Mouse (Mus musculus) adrenal gland (tissue): ENCODE data around the gene Smok2b.
"Not testable (repeated sequence)": the region's sequence is repeated elsewhere in the genome, so short reads cannot be mapped to it uniquely, and the experiment has no call there.

ENCODE experiments used
- intact Hi-C: fragments of 180-260 bp; cut with DNase I; formaldehyde crosslinking; loops from one replicate; pipeline ENCODE4 v1.15.1; 2025
- long read RNA-seq, 2 experiments: library from polyadenylated mRNA; unstranded; transcript quantifications; one replicate each; pipeline ENCODE4 v2.0.0; 2020; ENCODE audit warnings: borderline replicate concordance in 1 of 2; ENCODE audit not compliant: insufficient replicate concordance in 1 of 2

The Smok2b gene
- long read RNA-seq, experiment 1 = 0 reads
- long read RNA-seq, experiment 2 = 0 reads

DNA sequence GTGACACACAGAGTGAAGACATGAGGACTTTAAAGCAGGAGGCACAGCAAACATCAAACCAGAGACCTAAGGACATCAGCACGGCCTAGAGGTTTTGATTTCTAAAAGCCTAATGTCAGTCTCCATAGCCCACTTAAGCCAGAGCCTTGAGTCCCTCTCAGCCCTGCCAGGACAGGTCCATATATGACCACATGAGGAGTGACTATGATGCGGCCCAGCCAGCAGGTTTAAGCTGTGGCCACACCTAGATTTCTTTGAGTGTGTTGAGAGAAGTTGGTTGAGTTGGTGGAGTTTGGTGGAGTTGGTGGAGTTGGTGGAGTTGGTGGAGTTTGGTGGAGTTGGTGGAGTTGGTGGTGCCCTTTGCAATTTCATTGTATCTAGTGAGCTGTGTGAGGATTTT is at the start of gene Smok2b:
Smok2b (plus strand) TSS at position 301 of the 400 bp plus-strand sequence.
- intact Hi-C loops = not testable (repeated sequence)

DNA sequence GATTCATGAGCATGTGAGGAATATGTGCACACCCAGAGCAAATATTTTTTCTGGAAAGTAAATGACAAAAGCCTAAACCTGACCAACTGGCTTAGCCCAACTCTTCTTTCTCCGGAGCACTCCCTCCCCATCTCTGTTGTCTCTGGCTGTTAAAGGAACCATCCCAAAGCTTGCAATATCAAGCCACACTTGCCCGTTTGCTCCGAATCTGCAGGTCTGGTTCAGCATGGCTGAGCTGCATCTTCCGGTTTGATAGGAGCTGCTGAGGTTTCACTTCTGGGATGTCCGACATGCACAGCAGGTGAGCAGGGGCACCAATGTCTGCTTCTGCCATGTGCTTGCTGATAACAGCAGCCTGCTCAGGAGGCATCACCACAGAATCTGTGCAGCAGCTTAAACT is 49.6 kb upstream of the Smok2b start:
- intact Hi-C loops = not testable (repeated sequence)

DNA sequence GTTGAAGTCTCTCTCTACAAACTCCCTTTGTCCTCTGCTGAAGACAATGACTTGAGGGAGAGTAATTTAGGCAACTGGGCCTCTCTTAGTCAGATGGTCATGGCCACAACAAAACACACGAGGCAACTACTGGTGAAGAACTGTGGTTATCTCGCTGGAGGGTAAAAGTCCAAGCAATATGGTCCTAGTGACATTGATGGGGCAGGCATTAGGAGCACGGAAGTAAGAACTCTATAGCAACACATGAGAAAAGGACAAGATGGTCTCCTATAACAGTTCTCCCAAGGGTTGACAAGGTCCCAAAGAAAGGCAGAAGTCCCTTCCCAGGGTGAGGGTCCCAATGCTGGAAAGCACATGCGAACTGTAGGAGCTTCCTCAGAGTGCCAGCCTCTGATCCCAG is 47.3 kb upstream of the Smok2b start:
- intact Hi-C loops = not testable (repeated sequence)

DNA sequence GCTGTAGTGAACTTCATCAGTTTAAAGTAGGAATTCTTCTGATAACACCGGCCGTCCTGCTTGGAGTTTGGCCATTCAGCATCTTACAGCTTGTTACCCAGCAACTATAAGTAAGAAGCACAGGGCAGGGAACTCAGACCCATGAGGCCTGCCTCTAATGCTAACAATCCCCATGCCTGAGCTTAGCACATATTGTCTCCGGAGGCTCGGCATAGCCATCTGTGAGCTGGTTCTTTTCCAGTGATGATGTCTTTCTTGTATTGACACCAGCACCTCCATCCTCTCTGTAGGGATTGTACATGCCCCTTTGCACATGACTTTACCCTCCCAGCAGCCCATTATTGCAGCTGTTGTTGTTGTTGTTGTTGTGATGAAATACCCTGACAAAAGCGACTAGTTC is 45.5 kb upstream of the Smok2b start:
- intact Hi-C loops = not testable (repeated sequence)

DNA sequence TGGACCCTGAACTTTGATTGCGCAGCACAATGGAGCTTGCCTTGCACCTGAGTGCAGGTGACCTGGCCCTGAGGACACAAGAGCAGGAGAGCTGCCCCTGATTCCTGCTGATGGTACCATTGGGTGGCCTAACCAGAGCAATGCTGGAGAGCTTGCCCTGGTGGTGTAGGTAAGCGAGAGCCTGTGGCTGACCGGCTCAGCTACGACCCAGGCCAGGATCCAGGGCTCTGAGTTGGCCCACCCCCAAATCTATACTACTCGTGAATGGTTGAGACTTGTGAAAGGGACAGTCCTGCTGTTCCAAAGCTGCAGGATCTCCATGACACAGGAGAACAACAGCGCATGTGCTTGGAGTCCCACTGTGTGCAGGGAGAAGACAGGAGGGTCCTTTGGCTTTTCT is 43.5 kb upstream of the Smok2b start:
- intact Hi-C loops = not testable (repeated sequence)

DNA sequence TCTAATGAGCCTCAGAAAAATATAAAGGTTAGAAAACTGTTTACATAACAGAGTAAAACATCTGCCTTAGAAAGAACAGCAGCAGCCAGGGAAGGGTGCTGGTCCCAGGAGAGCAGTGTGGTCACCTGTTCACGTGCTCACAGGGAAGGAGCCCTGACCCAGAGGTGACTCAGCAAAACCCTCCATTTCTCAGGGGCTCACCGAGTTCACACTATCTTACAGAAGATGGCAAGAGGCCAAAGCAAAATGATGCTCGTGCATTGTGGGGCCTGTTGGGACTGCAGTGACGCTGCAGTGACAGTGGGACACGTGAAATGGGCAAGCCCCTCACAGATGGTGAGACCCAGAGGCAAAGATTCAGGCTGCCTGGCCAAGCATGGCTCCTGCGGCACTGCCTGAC is 42.4 kb upstream of the Smok2b start:
- intact Hi-C loops = not testable (repeated sequence)

DNA sequence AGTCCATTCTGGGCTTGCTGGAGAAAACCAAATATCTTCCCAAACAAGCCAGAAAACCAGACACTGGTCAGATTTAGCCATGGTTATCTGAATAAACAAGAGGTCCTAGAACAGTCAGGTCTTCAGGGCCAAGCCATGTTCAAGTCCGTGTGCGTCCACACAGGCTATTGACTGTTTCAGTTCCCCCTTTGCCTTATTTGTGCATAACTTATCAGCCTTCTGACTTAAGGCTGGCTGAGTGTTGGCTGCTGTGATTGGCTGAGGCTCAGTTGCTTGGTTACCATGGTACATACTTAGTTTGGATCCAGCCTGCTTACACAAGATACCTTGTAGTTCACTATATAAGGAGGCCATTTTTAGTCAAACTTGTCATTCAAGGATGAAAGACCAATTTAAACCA is 41.2 kb upstream of the Smok2b start:
- intact Hi-C loops = not testable (repeated sequence)

DNA sequence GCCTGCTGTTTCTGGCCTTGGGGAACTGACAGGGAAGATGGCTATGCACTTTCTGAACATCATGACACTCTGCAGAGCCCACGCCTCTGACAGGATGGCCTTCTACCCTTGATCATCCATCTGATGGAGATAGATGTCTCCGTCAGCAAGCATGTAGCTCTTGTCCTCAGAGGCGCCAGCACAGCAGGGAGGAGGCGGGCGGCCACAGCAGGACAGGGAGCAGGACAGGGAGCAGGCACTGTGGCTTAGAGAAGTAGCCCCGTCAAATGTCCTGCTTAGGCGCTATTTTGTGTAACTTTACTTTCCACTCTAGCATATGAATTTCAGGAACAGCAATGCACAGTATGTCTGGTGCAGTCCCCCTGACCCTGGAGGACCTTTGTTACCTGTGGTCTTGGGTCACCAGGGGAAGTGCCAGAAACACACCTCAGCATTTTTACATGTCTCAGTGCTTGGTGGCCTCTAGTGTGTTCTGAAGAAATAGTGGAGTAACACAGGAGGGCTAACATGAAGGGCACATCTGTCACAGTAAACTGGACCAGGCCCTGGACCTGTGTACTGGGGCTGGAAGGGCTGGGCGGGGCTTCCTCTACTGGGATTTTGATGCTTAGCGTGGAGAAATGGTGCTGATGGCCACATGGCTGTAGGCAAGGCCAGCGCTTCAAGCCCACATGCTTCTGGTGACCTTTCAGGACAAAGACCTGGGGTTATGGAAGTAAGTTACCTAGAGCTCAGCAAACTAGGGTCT is 39.0 kb upstream of the Smok2b start:
- intact Hi-C loops = not testable (repeated sequence)

DNA sequence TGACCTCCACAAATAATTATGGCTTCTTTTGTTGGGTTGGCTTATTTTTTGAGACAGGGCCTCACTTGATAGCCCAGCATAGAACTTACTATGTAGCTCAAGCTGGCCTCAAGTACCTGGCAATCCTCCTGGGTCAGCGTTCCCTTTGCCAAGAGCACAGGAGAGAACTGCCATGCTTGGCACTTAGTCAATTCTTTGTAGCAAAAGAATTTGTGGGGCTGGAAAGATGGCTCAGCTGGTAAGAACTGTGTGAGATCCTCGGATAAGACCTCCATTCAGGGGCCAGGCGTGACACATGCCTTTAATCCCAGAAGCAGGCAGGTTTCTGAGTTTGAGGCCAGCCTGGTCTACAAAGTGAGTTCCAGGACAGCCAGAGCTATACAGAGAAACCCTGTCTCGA is 33.6 kb upstream of the Smok2b start:
- intact Hi-C loops = not testable (repeated sequence)

DNA sequence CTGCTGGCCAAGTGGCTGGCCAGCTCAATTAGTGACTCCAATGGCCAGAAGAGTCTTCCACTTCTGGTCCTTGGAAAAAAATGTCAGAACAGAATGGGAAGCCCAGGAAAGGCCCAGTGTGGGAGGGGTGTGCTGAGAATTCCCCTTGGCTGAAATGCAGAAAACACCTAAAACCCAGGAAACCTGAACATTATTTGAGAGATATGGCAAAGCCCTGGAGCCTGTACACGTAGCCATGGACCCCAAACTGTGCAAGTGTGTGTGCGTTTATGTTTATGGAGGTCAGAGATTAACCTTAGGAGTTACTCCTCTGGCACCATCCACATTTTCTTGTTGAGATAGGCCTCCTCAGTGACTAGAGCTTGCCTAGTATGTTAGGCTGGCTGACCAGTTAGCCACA is 31.2 kb upstream of the Smok2b start:
- intact Hi-C loops = not testable (repeated sequence)

DNA sequence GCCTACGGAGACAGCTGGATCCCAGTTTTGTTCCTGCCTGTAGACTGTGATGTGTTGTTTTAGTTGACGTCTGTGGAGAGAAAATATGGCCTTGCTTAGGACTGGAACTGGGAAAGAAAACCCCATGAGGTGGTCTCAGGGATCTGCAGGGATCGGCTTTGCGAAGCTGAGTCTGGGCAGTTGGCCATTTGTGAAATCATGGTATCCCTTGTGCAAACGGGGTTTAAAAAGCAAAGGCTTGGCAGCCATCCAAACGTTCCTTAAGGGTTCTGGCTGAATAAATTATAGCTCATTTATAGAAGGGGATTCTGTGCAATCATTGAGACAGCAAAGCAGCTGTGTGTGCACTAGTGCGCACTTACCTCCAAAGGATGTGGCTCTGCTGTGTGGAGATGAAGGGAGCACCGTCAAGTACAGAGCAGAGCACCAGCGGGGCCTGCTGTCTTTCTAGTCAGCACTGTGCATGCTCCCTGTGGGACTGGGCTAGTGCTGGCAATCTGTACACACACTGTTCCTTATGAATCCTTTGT is 30.1 kb upstream of the Smok2b start:
- intact Hi-C loops = not testable (repeated sequence)

DNA sequence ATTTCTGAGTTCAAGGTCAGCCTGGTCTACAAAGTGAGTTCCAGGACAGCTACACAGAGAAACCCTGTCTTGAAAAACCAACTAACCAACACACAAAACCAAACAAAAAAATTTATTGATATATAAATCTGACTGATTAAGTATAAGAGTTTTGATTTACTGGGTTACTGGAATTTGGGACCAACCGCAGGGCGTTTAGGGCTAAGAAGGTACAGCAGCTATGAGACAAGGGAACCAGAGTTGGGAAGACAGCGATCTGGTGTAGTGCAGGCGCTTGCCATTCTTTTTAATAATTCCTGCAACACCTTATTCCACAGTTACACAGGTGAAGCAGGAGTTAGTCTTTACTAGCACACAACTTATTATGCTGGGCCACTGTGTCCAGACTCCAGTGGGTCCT is 28.5 kb upstream of the Smok2b start:
- intact Hi-C loops = not testable (repeated sequence)

DNA sequence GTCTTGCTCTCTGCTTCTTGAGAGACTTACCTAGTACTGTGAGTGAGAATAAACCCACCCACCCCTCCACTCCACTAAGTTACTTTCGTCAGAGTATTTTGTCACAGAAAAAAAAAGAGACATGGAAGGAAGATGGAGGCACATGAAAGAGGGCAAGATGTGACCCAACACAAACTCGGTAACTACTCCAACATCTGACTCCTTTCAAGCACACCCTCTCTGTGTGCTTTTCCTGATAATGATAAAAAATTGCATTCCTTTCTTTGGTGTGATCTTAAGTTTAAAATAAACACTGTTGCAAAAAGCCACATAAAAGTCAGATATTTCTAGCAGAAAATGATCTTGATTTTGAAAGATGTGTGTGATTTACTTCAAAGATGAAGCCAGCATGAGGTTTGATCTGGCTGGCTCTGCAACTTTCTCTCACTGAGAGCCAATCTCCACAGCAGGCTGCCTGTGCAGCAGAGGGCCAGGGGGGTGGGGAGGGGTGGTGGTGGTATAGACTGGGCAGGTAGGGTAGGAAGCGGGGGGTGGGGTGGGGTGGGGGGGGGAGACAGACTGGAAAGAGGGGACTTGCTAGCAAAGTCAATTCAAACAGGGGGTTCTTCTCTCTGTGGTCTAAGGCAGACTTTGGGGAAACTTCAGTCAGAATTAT is 27.5 kb upstream of the Smok2b start:
- intact Hi-C loops = not testable (repeated sequence)

DNA sequence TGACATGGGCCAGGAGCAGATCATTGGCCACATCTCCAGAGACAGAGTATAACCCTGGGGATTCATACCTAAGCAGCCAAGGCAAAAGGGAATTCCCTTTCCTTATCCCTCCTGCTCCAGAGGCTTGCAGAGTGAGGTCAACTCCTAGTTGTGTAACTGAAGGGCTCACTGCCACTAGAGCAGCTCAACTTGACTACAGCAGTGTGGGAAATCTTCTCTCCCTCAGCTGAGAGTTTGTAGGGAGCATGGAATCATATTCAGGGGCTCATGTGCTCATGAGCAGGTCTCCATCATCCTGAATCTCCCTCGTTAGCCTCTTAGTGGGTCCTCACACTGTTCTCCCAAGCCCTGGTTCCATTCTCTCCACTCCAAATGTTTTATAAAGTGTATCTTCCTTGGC is 24.8 kb upstream of the Smok2b start:
- intact Hi-C loops = not testable (repeated sequence)

DNA sequence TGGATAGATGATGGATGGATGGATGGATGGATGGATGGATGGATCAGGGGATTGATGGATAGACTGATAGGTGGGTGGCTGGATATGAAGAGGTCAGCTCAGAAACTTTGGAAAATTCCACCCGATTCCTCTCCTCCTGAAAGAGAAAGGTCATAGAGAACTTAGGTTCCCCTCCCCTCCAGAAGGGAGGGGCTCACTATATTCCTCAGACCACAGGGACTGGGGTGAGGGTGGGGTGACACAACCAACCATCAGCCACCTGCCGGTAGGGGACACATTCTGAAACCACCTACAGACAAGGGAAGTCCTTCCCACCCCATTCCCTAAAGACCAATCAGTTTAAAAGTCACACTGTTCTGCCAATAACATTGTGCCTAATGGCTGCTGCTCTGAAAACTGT is 23.6 kb upstream of the Smok2b start:
- intact Hi-C loops = no loop called here

DNA sequence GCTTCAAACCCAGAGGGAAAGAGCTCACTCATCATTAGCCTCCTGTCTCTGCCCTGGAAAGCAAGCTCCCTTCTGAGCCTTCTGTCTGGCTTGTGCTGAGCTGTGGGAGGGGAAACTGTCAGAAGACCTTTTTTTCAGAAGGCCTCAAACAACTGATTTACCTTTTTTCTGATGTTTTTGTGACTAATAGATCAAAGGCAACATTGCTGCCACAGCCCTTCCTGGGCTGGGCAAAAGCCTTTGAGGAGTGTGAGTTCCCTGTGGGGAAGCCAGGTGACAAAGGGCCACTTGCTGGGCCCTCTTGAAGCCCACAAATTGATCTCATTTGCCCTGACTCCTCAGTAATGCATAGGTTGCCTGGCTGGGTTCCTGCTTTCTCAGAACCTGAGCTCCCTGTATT is 21.6 kb upstream of the Smok2b start:
- intact Hi-C loops = not testable (repeated sequence)

DNA sequence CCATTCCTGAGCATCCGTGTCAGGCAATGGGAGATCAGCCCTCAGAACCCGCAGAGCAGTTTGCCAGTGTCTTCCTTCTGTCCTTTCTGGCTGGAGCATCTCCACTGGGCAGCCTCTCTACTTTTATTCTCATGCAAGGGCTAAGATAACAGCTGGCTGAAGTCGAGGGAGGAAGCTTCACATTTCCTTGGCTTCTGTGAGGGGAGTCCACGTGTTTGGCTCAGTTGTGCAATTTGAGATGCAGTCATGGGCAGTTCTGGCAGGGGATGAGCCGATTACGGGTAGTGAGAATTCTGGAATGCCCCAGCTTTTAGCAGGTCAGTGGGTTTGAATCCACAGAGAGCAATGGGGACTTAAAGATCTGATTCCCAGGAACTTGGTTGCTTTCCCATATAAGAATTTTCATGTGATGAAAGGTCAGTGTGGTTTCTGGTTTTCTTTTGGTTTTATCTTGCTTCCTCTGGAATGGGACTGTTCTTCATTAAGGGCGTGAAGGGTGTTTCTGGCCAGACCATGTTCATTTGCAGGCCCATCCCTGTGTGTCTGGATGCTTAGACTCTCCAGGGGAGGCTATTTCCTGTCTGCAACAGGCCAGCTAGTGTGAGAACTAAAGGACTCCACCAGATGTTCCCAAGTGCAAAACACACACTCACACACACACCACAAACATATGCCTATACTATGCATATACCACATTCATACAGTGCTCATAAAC is 17.8 kb upstream of the Smok2b start:
- intact Hi-C loops = no loop called here

DNA sequence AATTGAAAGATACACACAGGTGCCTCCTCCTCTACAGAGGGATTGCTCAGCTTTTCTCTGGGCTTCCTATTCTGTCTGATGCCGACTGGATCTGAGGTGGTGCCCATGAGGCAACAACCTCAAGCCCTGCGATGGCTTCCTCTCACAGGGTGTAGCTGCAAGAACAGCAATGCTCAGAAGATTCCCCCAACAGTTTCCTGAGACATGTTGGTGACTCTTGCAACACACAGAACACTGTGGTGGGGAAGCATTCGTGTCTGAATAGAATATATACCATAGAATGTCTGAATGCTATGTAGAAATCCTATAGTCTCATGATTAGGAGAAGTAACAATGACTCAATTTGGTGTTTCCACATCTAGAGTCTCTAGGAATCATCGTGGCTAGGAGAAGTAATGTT is 15.9 kb upstream of the Smok2b start:
- intact Hi-C loops = no loop called here

DNA sequence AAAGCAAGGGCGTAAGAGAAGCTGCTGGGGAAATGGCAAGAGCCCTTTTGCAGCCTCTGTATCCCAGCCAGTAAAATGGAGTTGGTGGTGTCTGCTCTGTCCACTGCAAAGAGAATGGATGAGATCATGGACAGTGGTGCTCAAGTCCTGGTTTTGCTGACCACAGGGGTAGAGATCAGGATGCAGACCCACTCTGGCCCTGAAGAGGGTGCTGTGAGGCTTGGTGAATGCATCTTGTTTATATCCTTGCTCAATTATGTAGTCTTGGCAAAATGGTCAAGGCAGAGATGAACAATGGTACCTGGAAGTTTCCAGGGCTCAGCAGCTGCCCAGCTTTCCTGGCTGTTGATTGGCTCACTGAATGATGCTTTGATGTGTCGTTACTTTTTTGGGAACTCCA is 14.5 kb upstream of the Smok2b start:
- intact Hi-C loops = no loop called here

DNA sequence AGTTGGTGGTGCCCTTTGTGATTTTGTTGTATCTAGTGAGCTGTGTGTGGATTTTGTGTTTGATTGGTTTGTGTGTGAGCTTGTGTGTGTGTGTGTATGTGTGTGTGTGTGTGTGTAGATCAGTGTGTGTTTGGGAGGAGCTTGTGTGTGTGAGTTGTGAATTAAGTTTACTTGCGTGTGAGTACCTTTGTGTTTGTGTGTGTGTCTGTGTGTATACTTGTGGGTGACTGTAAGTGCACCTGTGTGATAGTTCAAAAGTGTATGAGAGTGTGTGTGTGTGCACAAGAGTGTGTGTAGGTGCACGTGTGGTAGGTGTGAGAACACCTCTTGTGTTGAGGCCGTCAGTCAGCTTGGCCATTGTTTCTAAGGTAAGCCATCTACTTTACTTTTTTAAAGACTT is 9.2 kb upstream of the Smok2b start, which contains the start of gene Smok2a:
Smok2a (plus strand) TSS at position 301 of the 400 bp plus-strand sequence.
- intact Hi-C loops = no loop called here

DNA sequence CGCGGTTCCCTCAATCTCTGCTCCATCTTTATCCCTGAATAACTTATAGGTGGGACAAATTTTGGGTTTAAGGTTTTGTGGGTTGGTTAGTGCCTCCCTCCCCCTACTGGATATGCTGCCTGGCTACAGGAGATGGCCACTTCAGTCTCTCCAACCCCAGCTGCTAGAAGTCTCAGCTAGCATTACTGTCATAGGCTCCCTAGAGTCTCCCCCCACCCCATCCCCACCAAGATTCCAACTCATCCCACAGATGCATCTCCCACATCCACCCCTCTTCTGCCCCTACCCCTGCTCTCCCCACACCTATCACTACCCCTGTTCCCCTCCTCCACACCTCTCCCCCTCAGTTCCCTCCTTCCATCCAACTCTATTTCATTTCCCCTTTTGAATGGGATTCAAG is 8.1 kb upstream of the Smok2b start:
- intact Hi-C loops = not testable (repeated sequence)

DNA sequence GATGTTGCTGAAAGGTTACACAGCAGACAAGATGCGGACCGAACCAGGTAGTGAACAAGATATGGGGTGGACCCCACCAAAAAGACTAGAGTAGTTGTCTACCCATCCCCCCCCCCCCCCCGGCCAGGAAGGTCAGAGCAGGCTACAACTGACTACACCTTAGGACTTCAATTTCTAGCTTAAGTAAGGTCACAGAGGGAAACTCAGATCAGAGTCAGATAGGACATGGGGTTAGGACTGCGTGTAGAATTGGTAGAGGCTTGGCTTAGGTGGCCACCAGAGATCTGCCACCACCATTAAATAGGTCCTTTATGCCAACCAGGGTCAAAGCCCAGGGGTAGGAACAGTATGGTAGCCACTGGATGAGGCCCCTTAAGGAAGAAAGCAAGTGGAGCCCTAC is 9.4 kb downstream of the Smok2b start:
- intact Hi-C loops = not testable (repeated sequence)
